Mouse (Mus musculus) frontal cortex, postnatal 14 days (tissue): ENCODE results near the gene Olfr1377.
"Not testable (repeated sequence)": the region's sequence is repeated elsewhere in the genome, so short reads cannot be mapped to it uniquely, and the experiment has no call there.

Experiments used
- DNase-seq, 2 experiments: peaks; one replicate each; pipeline ENCODE4 v3.0.0; 2022; ENCODE audit warnings: low spot score in 2 of 2

Olfr1377 gene

DNA sequence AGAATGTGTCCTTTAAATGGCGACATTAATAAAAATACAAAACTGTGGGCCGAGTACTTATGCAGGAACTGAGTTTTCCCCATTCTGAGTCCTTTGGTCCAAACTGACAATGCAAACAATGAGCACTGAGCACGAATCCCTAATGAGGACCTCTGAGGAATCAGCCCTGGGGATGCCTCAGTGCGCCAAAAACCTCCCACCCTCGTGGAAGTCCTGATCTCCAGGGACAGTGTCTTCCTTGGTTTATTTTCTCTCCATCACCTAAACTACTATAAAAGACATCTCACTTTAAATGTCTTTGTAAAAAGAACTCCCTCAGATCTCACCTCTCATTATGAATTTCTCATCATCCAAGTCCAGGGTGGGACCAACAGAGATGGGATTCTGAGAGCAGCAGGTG lies at the start of gene Olfr1377:
Gene Olfr1377, plus strand, starts transcription at position 301 of the 400 bp plus-strand sequence.
- no peak for DNase-seq

DNA sequence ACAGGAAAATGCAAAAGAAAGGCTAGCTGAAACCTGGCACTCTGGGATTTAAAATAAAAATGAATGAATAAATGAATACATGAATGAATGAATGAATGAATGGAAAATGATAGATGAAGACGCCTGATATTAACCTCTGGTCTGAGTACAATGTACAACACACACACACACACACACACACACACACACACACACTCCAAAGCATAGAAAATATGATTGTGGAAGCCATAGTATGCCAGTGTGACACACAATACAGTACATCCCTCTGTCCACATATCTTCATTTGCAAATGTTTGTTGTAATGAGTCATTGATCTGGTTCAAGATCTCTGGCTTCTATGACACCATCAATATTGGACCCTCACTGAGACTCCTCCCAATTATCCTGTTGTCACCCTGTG lies 49.7 kb upstream of the Olfr1377 start:
- no peak for DNase-seq

DNA sequence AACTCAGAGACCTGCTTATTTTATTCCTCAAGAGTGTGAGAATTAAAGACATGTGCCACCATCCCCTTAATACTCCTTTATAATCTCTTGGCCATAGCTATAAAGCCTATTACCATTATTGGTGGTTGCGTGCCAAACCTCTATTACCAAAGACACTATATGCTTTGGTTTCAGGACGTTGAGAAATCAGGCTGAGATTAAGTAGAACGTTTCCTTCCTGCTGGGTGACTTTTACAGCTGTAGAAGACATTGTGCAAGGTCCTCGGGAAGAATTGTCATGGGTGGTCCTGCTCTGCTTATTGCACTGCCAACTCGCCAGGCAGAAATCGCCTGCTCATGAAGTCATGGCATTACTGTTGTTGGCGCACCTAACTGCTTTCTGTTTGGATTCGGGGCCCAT lies 43.3 kb upstream of the Olfr1377 start:
- DNase-seq: no peak

DNA sequence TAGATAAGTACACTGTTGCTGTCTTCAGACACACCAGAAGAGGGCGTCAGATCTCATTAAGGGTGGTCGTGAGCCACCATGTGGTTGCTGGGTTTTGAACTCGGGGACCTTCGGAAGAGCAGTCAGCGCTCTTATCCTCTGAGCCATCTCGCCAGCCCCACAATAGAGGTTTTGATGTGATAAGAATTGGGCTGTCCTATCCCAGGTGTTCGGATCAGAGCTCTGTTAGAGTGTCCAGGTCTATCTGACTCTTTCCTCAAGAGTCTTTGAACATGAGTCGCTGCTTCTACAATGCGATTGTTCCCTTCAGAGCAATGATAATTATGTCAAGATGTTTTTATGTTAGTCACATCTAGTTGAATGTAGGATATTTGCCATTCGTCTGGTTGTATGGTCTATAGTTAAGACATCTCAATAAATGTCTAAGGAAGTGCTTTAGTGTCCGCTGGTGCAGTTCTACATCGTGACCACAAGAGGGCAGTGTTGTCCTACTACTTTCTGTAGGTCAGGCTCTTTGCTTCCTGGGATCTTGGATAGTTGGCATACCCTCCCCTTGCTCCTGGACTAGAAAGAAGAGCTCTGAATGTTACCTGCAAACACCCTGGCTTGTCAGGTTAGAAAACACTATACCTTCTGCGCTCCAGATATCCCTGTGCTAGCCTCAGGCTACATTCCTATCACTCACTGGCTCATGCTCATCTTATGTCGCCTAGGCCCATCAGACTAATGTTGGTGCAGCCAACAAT lies 42.0 kb upstream of the Olfr1377 start:
- DNase-seq: no peak

DNA sequence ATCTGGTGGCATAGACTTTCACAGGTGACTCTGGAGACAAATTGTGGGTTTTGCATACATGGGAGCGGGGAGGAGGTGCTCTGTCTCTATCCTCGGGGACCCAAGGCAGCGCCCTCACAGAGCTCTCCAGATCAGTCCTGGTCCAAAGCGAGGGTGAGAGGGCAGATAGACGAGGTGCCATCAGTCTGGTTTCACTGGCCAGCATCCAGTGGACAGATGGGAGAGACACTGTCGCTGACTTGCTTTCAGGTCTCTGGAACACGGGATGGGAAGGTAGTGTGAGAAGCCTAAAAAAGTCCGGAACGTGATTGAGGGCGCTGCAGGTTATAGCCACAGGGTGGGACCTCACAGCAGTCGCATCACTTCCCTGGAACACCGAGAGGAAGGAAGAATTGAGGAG lies 39.4 kb upstream of the Olfr1377 start:
- no peak for DNase-seq

DNA sequence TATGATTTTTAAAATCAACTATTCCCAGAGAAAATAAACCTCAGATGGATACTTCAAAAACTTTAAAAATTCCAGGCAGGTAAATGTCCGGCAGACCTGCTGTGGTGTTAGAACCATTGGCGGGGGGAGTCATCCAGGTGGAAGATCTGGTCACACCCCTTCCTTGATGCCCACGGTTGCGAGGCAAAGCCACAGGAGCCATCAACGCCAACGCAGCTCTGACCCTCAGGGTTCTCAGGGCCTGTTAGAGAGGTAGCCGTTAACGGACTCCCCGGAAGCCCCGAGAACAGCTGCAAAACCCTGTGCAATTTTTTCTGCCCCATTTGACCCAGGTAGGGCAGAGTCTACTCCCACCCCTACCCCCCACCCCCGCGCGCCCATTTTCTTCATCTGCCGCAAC lies 38.3 kb upstream of the Olfr1377 start, which contains the start of gene 4933414I15Rik:
Gene 4933414I15Rik, minus strand, starts transcription at position 260 of the 400 bp plus-strand sequence.
- DNase-seq: no peak

DNA sequence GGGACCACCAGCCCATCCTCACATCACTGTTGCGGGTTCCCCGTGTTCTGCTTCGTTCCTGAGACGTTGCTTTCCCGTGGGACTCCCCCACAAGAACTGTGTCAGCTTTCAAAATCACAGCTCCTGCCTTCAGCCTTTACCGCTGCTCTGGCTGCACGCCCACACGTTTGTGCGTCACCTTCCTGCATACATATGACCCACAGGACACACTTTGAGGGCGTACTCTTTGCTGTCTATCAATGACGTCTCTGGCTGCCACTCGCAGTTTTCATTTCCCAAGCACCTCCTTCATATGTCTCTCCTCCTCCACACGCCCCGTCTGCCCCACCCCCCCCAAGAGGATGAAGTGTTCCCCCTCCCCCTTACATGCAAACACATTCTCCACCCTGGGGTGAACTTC lies 29.5 kb upstream of the Olfr1377 start:
- peak in 1 of 2 experiments; percentile 11 for DNase-seq

DNA sequence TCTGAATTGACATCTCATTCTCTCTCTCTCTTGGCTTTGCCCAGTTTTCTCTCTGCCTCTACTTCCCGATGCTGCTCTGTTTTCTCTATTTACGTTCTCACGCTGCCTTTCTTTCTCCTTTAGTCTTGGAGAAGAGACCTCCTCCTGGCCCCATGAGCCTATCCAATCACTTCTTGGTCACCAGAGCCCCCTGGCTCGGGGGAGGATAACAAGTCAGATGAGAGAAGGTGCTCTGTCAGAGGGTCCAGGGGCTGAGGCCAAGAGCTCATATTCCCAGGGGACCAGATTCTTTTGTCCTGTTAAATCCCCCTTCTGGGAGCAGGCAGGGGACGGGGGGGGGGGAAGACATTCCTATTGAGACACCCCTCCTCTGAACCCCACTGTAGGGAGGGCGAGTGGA lies 28.1 kb upstream of the Olfr1377 start, which contains the start of gene Prop1:
Gene Prop1, minus strand, starts transcription at position 101 of the 400 bp plus-strand sequence.
- DNase-seq: no peak

DNA sequence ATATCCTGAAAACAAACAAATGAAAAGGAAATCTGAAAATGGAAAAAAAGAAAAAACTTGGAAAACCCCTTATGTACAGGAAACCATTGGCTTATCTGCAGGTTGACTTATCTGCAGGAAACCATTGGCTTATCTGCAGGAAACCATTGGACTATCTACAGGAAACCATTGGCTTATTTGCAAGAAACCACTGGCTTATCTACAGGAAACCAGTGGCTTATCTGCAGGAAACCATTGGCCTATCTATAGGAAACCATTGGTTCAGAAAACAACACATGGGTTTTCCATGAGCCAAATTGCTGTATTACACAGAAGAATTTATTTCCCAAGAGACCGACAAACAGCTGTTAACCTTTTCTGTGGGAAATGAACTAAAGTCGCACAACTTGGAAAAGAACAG lies 16.9 kb upstream of the Olfr1377 start:
- no peak for DNase-seq

DNA sequence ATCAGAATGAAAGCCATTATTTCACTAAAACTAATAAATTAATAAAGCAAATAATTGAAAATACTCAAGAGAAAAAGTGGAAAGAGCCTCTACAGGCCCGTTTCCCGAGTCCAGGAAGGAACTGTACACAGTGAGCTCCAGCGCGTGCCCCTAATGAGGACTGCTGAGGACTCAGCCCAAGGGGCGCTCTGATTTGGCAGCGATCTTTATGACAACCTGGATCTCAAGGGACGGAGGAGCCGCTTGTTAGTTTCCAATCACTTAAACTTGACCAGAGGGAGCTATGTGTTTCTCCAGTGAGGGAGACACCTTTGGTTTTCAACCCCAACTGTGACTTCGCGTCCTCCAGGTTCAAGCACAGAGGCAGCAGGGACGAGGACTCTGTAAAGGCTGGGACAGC lies 15.5 kb upstream of the Olfr1377 start, which contains the start of gene Olfr1378:
Gene Olfr1378, plus strand, starts transcription at position 301 of the 400 bp plus-strand sequence.
- no peak for DNase-seq

DNA sequence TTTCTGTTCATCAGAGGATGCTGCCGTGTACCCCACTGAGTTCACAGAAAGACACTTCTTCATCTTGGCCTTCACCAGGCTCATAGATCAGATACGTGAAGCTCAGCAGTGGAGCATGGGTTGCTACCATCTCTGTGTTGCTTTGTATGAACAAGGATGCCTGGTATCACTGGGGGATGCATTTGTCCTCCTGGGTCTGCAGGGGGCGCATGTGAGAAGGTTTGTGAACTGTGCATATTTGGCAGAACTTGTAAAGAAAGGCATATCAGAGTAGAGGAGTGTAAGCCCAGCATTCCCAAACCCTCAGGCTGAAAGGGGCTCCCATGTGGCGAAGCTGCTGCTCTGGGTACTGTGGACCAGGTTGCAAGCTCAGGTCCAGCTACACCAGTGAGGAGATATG lies 4.6 kb upstream of the Olfr1377 start:
- no peak for DNase-seq

DNA sequence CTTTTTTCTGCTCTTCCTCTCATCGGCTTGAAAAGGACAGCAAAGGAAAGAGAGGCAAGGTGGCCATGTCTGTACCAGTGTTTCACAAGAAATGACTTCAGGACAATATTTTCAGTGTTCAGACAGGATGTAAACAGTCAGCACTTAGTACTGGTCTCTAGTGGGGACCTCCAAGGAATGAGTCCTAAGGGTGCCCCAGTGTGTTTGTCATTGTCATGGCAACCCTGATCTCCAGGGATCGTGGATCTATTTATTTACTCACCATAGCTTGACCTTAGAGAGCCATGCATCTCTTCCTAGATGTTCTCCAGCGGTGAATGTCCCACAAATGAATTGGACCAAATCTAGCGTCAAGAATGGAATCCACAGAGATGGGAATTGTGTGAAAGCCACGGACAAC lies 21.5 kb downstream of the Olfr1377 start, which contains the start of gene Olfr51:
Gene Olfr51, plus strand, starts transcription at position 301 of the 400 bp plus-strand sequence.
- DNase-seq: no peak

DNA sequence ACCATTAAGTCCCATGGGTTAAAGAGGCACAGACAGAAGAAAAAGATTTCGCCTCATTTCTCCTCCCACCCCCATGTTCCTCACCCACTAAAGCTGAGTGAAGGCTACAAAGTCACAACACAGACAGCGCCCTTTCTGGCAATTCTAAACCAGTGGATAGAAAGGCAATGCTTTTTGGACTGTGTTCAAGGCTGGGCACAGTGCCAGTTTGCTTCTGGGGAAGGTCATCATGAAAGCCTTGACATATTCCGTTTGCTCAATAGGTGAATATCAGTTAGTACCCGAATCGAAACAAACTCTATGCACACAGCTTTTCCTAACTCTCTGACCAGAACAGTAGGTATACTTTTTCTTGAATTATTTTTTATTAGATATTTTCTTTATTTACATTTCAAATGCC lies 30.1 kb downstream of the Olfr1377 start:
- no peak for DNase-seq

DNA sequence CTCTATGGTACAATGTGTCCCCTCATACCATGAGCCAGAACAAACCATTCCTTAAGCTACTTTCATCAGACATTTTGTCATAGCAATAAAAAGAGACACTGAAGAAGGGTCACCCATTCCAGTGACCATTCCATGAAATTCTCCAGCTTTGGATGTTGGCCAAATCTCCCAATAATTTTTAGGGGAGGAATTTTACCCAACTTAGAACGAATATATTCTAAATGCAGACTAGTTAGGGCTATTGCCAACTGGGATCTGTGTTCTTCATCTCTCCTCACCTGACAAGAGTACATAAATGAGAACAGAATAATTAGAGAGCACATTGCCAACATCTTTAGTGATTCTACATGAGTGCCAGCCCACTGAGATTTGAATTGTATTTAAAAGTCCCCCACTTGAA lies 32.2 kb downstream of the Olfr1377 start, which contains the start of gene Olfr54:
Gene Olfr54, plus strand, starts transcription at position 301 of the 400 bp plus-strand sequence.
- DNase-seq: no peak

DNA sequence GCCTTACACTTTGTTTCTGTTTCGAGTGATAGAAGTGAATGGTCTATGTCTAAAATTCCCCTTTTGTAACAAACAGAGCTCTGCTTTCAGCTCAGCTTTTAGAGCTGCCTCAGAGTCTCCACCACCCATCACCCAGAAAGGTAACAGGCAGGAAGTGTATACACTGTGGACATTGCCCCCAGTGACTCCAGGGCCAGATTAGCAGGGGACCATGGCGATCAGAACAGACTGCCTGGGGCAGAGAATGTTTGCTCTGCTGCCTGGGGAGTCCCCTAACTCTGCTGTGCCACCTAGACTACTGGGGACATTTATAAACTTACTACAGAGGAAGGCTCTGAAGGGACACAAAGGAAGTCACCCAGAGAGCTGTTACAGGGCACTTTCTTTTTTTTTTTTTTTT lies 34.6 kb downstream of the Olfr1377 start:
- DNase-seq: no peak

DNA sequence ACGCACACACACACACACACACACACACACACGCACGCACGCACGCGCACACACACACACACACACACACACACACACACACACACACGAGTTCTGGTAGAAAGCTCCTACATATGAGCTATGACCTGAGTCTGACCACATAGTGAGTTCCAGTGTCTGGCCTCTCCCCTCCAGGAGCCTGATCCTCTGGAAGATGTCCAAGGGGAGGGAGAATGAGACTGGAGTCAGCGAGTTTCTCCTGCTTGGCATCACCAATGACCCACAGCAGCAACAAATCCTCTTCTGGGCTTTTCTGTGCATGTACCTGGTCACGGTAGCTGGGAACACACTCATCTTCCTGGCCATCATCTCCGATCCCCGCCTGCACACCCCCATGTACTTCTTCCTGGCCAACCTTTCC lies 45.0 kb downstream of the Olfr1377 start:
- DNase-seq: not testable (repeated sequence)

DNA sequence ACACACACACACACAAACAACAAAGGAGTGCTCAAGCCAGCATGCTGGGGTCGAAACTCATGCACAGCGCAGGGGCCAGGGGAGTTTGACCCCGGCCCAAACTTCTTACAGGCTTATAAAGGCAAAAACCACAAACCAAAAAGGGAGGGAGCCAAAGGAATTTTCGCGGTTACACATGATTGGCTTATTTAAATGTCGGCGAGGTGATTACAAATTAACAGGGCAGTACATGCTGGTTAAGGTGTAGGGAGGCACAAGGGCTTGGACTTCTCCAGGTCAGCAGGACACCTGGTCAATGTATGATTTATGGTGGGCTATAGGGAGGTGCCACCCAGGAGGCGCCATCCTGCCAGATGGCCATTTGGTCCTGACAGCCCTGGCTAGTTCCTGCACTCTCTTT lies 47.6 kb downstream of the Olfr1377 start:
- not testable (repeated sequence) for DNase-seq

DNA sequence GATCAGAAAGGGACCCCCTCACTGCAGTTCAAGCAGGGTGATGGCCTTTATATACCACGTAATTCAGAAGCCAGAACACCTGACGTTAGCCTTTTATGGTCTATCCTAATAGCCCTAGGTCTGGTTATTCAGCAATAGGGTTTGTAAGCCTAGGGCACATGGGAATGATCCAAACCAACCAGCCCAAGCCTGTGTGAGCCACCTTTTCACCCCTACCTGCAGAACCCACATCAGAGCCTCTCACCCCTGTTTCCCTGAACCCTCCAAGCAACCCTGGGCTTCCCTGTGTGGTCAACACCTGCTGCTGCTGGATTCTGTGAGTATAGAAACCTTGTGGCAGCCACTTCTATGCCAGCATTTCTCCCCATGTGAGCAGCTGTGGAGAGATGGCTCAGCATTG lies 48.5 kb downstream of the Olfr1377 start:
- no peak for DNase-seq

DNA sequence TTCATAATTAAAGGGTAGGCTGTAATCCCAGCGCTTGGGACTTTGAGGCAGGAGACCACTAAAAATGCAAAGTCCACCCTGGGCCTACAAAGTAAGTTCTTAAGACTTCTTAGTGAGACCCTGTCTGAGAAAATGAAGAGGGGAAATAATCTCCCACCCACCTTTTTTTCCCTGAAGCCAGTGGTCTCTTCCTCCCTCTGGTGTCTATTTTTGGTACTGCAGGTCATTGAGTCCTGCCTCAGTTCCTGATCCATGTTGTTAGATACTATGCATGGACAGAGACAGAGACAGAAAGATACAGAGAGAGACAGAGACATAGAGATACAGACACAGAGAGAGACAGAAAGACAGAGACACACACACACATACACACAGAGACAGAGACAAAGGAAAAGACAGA lies 51.1 kb downstream of the Olfr1377 start:
- no peak for DNase-seq

DNA sequence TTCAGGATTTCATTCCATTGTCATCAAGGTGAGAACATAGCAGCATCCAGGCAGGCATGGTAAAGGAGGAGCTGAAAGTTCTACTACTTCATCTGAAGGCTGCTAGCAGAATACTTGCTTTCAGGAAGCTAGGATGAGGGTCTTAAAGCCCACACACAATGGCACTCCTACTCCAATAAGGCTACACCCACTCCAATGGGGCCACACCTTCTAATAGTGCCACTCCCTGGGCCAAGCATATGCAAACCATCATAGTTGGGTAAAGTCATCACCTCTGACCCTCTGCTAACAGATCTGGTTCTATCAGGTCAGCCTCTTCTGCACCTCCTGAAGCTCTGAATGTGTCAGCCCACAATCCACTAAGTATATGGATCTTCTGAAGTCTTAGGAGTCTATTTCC lies 52.4 kb downstream of the Olfr1377 start:
- not testable (repeated sequence) for DNase-seq

DNA sequence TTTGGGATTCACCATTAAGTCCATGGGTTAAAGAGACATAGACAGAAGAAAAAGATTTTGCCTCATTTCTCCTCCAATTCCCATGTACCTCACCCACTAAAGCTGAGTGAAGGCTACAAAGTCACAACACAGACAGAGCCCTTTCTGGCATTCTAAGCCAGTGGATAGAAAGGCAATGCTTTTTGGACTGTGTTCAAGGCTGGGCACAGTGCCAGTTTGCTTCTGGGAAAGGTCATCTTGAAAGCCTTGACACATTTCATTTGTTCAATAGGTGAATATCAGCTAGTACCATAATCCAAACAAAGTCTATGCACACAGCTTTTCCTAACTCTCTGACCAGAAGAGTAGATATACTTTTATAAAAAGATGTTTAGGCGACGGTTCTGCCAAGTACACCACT lies 54.2 kb downstream of the Olfr1377 start:
- no peak for DNase-seq
